8 mouse cellular contexts compared by ENCODE assay signal in the genomic region with DNA sequence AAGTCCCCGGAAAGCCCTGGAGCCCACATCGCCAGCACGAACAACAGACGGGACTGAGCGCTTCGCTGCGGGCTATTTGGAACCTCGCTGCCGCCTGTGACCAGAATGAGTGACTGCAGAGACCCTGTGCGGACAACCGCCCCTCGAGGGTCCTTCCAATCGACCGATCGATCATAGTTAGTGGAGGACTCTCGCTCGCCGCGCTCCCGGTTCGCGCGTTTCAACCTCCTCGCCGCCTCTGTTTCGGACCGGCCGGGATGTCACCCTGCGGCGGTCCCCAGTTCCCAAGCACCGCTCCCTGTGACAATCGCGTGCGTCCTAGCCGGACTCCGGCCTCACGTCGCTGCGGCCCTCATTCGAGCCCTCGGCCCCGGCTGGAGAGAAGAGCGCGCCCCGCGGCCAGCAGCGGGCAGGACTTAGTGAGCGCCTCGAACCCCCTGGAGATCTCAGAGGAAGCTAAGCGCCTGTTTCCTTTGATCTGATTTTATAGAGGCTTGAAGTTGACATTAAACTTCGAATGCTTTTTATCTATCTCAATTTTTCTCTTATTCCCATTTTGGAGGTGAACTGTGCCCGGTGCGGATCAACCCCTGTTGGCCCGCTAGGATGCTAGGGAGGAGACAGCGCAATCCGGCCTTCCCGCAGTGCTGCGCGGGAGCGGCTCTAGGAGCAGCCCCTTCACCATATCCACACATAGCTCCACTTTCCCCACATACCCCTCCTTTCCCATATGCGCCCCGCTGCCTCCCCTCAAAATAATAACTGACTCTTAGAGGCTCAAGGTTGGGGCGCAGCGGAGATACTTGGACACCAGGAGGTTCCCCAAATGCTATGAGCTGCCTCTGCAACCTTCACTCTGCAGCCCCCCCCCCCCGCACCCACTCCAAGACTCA. TPM values are rescaled to one million over a fixed set of nuclear protein-coding genes. Genes with fewer than 3 reads are reported as not detected.
DNase-seq lines count a peak whose midpoint lies in the region; ATAC-seq and TF ChIP-seq lines count a peak whose summit lies in the region.

No protein-coding gene starts in this region.

- TF ChIP-seq CTCF in lung, embryonic 14.5 days (IDR thresholded peaks at IDR 0.05; ENCODE audit: low read depth): no peak

- H3K4me1 ChIP-seq in lung, embryonic 14.5 days (ENCODE audit: insufficient read depth): no peaks in the 10 kb centered on the region
- H3K4me1 ChIP-seq in embryonic facial prominence, embryonic 15.5 days: peaks cover 24% of the 10 kb centered on the region
- H3K4me1 ChIP-seq in intestine, embryonic 15.5 days (replicated peaks): peaks cover 5% of the 10 kb centered on the region; the same call in 1 of the 2 replicates
- peaks cover 6% of the 10 kb centered on the region; the same call in 1 of the 2 replicates for H3K4me1 ChIP-seq in midbrain, embryonic 14.5 days (ENCODE audit: control insufficient read depth, insufficient read depth, low read length)

- under 1% methylated on average over 65 of the region's 65 CpGs for WGBS in lung, embryonic 14.5 days
- under 1% methylated on average over 65 of the region's 65 CpGs for WGBS in embryonic facial prominence, embryonic 15.5 days
- 1% methylated on average over 65 of the region's 65 CpGs for WGBS in intestine, embryonic 15.5 days
- under 1% methylated on average over 65 of the region's 65 CpGs for WGBS in midbrain, embryonic 14.5 days

- no peaks in the 10 kb centered on the region for H3K9me3 ChIP-seq in lung, embryonic 14.5 days (ENCODE audit: low read depth, low read length)
- H3K9me3 ChIP-seq in embryonic facial prominence, embryonic 15.5 days (replicated peaks): no peaks in the 10 kb centered on the region
- H3K9me3 ChIP-seq in intestine, embryonic 15.5 days: no peaks in the 10 kb centered on the region
- no peaks in the 10 kb centered on the region for H3K9me3 ChIP-seq in midbrain, embryonic 14.5 days (ENCODE audit: control insufficient read depth, low read length)

- no peak overlapping the region for H3K27ac ChIP-seq in lung, embryonic 14.5 days (ENCODE audit: low read depth)
- H3K27ac ChIP-seq in embryonic facial prominence, embryonic 15.5 days (replicated peaks): peak overlapping the region; percentile 36
- H3K27ac ChIP-seq in intestine, embryonic 15.5 days: no peak overlapping the region
- no peak overlapping the region for H3K27ac ChIP-seq in midbrain, embryonic 14.5 days (replicated peaks; ENCODE audit: low read depth, low read length)

- 0 out of 2 replicates have a peak overlapping the region, but pooled peaks have one; percentile 17 for H3K9ac ChIP-seq in lung, embryonic 14.5 days
- H3K9ac ChIP-seq in embryonic facial prominence, embryonic 15.5 days: 0 out of 2 replicates have a peak overlapping the region, but pooled peaks have one; percentile 5
- no peak overlapping the region for H3K9ac ChIP-seq in intestine, embryonic 15.5 days
- no peak overlapping the region for H3K9ac ChIP-seq in midbrain, embryonic 14.5 days (replicated peaks; ENCODE audit: low read length)

- peak; percentile 55 for DNase-seq in lung, embryonic 14.5 days
- DNase-seq in lung, postnatal 25 days (ENCODE audit: low spot score): no peak
- DNase-seq in midbrain, embryonic 14.5 days: peak; percentile 52
- DNase-seq in T-cell, adult 2 months (ENCODE audit: low spot score): no peak
- DNase-seq in left cerebral cortex, postnatal 25 days (ENCODE audit: low spot score in 2 of 2): no peak
- DNase-seq in layer of hippocampus, postnatal 14 days (ENCODE audit: low spot score in 2 of 2): no peak

- no peaks in the 10 kb centered on the region for H3K36me3 ChIP-seq in lung, embryonic 14.5 days (ENCODE audit: insufficient read depth)
- H3K36me3 ChIP-seq in embryonic facial prominence, embryonic 15.5 days: no peaks in the 10 kb centered on the region
- no peaks in the 10 kb centered on the region for H3K36me3 ChIP-seq in intestine, embryonic 15.5 days
- H3K36me3 ChIP-seq in midbrain, embryonic 14.5 days (ENCODE audit: control insufficient read depth, insufficient read depth, low read length): no peaks in the 10 kb centered on the region

- intact Hi-C loops in left cerebral cortex, postnatal 25 days (cut with DNase I): loop anchor here (2.0 to 5.0 kb wide), 2 partner anchors 14 to 36 kb away; no protein-coding TSS in a partner anchor

- H3K4me2 ChIP-seq in lung, embryonic 14.5 days: peak overlapping the region; percentile 61
- H3K4me2 ChIP-seq in embryonic facial prominence, embryonic 15.5 days (replicated peaks): peak overlapping the region; percentile 76
- peak overlapping the region; percentile 58 for H3K4me2 ChIP-seq in intestine, embryonic 15.5 days (replicated peaks)
- peak overlapping the region; percentile 47 for H3K4me2 ChIP-seq in midbrain, embryonic 14.5 days (ENCODE audit: low read length)

- no peak for ATAC-seq in lung, embryonic 14.5 days (ENCODE audit: insufficient read depth)
- no peak for ATAC-seq in embryonic facial prominence, embryonic 15.5 days (ENCODE audit: insufficient number of reproducible peaks, low FRiP score, low TSS enrichment, low read depth)
- ATAC-seq in intestine, embryonic 15.5 days: peak; percentile 39
- no peak for ATAC-seq in midbrain, embryonic 14.5 days (ENCODE audit: low FRiP score, low TSS enrichment)

- H3K27me3 ChIP-seq in lung, embryonic 14.5 days (ENCODE audit: insufficient read depth, low read length): peaks cover 87% of the 10 kb centered on the region
- peaks cover 73% of the 10 kb centered on the region for H3K27me3 ChIP-seq in embryonic facial prominence, embryonic 15.5 days
- H3K27me3 ChIP-seq in intestine, embryonic 15.5 days (replicated peaks): peaks cover 89% of the 10 kb centered on the region
- H3K27me3 ChIP-seq in midbrain, embryonic 14.5 days (ENCODE audit: control insufficient read depth, insufficient read depth, low read length): peaks cover 79% of the 10 kb centered on the region

- H3K4me3 ChIP-seq in lung, embryonic 14.5 days (ENCODE audit: low read depth, low read length): peak overlapping the region; percentile 32
- H3K4me3 ChIP-seq in embryonic facial prominence, embryonic 15.5 days (replicated peaks): peak overlapping the region; percentile 42
- H3K4me3 ChIP-seq in intestine, embryonic 15.5 days (replicated peaks): peak overlapping the region; percentile 27
- H3K4me3 ChIP-seq in midbrain, embryonic 14.5 days (replicated peaks; ENCODE audit: low read depth, low read length): peak overlapping the region; percentile 24

RNA-seq across cellular contexts. Expression of gene Alx3, which starts 11.7 kb away (rescaled TPM):
- polyA plus RNA-seq in lung, embryonic 14.5 days (2014; fragmentation: Nextera tagmentation; extraction: Ambion mirVana): 0.23 TPM in 1 of 2 replicates, not detected in the other
- polyA plus RNA-seq in embryonic facial prominence, embryonic 15.5 days (2015; fragmentation: Nextera tagmentation; extraction: Ambion mirVana): 17.2 and 20.1 TPM in 2 replicates
- polyA plus RNA-seq in intestine, embryonic 15.5 days (2015; fragmentation: Nextera tagmentation; extraction: Ambion mirVana): 0.13 TPM in 1 of 2 replicates, not detected in the other
- polyA plus RNA-seq in midbrain, embryonic 14.5 days (2014; fragmentation: Nextera tagmentation; extraction: Ambion mirVana): 0.74 TPM in 1 of 2 replicates, not detected in the other
- under 1 TPM; 0.87 to 0.94 TPM for total RNA-seq in left cerebral cortex, postnatal 25 days (2021)
- total RNA-seq in layer of hippocampus, postnatal 14 days (2021): under 1 TPM; 0.69 to 0.85 TPM

RNA-seq across cellular contexts. Expression of gene Ubl4b, which starts 28.2 kb away (rescaled TPM):
- not detected in 2 replicates for polyA plus RNA-seq in lung, embryonic 14.5 days (2014; fragmentation: Nextera tagmentation; extraction: Ambion mirVana)
- 0.12 TPM in 1 of 2 replicates, not detected in the other for polyA plus RNA-seq in embryonic facial prominence, embryonic 15.5 days (2015; fragmentation: Nextera tagmentation; extraction: Ambion mirVana)
- not detected in 2 replicates for polyA plus RNA-seq in intestine, embryonic 15.5 days (2015; fragmentation: Nextera tagmentation; extraction: Ambion mirVana)
- polyA plus RNA-seq in midbrain, embryonic 14.5 days (2014; fragmentation: Nextera tagmentation; extraction: Ambion mirVana): not detected in 2 replicates
- under 1 TPM in 1 of 2 experiments, not detected in 1; 0.23 TPM for total RNA-seq in left cerebral cortex, postnatal 25 days (2021)
- not detected for total RNA-seq in layer of hippocampus, postnatal 14 days (2021)

RNA-seq across cellular contexts. Expression of gene Gm10961, which starts 48.0 kb away (rescaled TPM):
- polyA plus RNA-seq in lung, embryonic 14.5 days (2014; fragmentation: Nextera tagmentation; extraction: Ambion mirVana): not detected in 2 replicates
- not detected in 2 replicates for polyA plus RNA-seq in embryonic facial prominence, embryonic 15.5 days (2015; fragmentation: Nextera tagmentation; extraction: Ambion mirVana)
- not detected in 2 replicates for polyA plus RNA-seq in intestine, embryonic 15.5 days (2015; fragmentation: Nextera tagmentation; extraction: Ambion mirVana)
- polyA plus RNA-seq in midbrain, embryonic 14.5 days (2014; fragmentation: Nextera tagmentation; extraction: Ambion mirVana): not detected in 2 replicates
- total RNA-seq in left cerebral cortex, postnatal 25 days (2021): not detected
- not detected for total RNA-seq in layer of hippocampus, postnatal 14 days (2021)

RNA-seq across cellular contexts. Expression of gene Strip1, which starts 48.4 kb away (rescaled TPM):
- polyA plus RNA-seq in lung, embryonic 14.5 days (2014; fragmentation: Nextera tagmentation; extraction: Ambion mirVana): 61.1 and 63.4 TPM in 2 replicates
- polyA plus RNA-seq in embryonic facial prominence, embryonic 15.5 days (2015; fragmentation: Nextera tagmentation; extraction: Ambion mirVana): 52.4 and 55.8 TPM in 2 replicates
- polyA plus RNA-seq in intestine, embryonic 15.5 days (2015; fragmentation: Nextera tagmentation; extraction: Ambion mirVana): 37.3 and 39.0 TPM in 2 replicates
- 154 and 189 TPM in 2 replicates for polyA plus RNA-seq in midbrain, embryonic 14.5 days (2014; fragmentation: Nextera tagmentation; extraction: Ambion mirVana)
- 10 to 100 TPM; 58.3 to 63.6 TPM for total RNA-seq in left cerebral cortex, postnatal 25 days (2021)
- 10 to 100 TPM; 76.7 to 77.6 TPM for total RNA-seq in layer of hippocampus, postnatal 14 days (2021)

Comparison
In these comparisons a context has a peak if more than half of its experiments do, and no peak if none do; other contexts are left out.
1. DNase-seq: peak in lung, embryonic 14.5 days (single experiment) and midbrain, embryonic 14.5 days (single experiment); none in lung, postnatal 25 days (single experiment), T-cell, adult 2 months (single experiment), left cerebral cortex, postnatal 25 days (0 of 2) and layer of hippocampus, postnatal 14 days (0 of 2).
2. H3K9ac ChIP-seq: peak in lung, embryonic 14.5 days (single experiment) and embryonic facial prominence, embryonic 15.5 days (single experiment); none in intestine, embryonic 15.5 days (single experiment) and midbrain, embryonic 14.5 days (single experiment).
3. RNA of gene Alx3, which starts 11.7 kb away (polyA plus RNA-seq): 17.2 to 20.1 TPM in embryonic facial prominence, embryonic 15.5 days; 0.74 TPM in midbrain, embryonic 14.5 days, 0.13 TPM in intestine, embryonic 15.5 days and 0.23 TPM in lung, embryonic 14.5 days; every median in the first group is over 10 times any median in the second.
4. Peak in every context shown above with its lines, with median percentiles within 50 percentile points of each other: H3K4me2 ChIP-seq and H3K4me3 ChIP-seq.